Mouse (Mus musculus) kidney, postnatal 36 days (tissue): ENCODE results near the gene Cep95.
A peak's percentile ranks its signal among the peaks of the same experiment; 100 is the strongest.
"Not testable (repeated sequence)": the region's sequence is repeated elsewhere in the genome, so short reads cannot be mapped to it uniquely, and the experiment has no call there.

ENCODE experiments used
- DNase-seq, 2 experiments: peaks; one replicate each; pipeline ENCODE4 v3.0.0; 2021 to 2022; ENCODE audit warnings: mixed read lengths in 2 of 2

Gene Cep95

DNA sequence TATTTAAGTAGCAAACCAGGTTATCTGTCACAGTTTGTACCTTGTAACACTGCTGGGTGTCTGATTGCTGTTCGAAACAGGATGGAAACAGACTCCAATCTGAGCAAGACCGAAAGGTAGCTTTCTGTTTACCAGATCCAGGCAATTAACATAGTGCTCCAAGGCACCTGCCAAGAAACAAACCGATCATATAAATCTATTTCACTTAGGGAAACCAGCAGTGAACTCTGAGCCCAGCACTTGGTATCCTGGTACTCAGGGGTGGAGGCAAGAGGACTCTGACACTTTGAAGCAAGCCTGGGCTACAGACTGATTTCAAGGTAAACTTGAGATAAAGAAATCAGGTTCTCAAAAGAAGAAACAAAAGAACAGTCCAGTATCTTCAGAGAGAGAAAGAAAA lies 11.7 kb upstream of the Cep95 start:
- DNase-seq = peak; percentile 41 to 63

DNA sequence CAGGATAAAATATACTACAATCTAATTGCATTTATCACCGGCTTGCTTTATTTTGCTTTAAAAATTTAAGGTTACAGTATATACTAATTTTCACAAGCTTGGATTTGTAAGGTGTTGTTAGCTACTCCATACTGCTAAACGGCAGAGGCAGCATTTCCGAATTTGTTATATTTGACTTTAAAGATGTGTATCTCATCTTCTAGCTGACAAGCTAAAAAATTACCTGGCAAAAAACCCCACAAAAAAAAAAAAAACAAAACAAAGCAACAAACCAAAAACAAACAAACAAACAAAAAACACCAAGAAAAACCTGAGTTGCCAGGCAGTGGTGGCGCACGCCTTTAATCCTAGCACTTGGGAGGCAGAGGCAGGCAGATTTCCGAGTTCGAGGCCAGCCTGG lies 10.9 kb upstream of the Cep95 start:
- DNase-seq = no peak

DNA sequence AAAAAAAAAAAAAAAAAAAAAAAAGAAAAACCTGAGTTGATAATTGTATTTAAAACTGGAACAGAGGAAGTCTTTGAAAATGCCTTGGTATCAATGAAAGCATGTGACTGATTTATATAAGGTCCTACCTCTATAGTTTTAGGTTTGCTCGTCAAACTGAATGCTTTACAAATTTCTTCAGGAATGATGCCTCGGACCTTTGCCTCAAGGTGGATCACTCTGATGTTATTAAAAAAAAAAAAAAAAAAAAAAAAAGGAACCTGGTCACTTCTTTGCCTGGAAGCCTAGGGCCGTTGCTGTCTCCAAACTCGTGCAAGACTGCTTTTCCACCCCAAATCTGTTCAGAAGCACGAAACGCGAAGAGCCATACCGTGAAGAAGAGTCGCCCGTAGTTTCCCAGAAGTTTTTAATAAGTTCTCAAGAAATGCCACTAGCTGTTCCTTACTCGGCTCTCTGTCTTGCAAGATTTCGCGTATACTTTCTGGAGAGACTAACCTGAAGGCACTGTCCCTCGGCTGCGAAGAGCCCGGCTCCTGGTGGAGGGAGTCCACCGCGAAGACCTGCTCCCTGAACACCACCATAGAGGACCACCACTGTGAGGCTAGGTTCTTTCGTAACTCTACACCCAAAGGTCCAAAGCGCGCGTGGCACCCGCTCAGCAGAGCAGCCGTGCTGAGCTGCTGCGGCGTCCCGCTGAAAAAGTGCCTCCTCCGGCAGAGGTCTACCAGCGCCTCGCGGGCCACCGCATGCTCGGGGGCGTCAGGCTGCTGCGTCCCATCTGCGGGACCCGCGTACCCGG lies 10.3 kb upstream of the Cep95 start:
- DNase-seq = no peak

DNA sequence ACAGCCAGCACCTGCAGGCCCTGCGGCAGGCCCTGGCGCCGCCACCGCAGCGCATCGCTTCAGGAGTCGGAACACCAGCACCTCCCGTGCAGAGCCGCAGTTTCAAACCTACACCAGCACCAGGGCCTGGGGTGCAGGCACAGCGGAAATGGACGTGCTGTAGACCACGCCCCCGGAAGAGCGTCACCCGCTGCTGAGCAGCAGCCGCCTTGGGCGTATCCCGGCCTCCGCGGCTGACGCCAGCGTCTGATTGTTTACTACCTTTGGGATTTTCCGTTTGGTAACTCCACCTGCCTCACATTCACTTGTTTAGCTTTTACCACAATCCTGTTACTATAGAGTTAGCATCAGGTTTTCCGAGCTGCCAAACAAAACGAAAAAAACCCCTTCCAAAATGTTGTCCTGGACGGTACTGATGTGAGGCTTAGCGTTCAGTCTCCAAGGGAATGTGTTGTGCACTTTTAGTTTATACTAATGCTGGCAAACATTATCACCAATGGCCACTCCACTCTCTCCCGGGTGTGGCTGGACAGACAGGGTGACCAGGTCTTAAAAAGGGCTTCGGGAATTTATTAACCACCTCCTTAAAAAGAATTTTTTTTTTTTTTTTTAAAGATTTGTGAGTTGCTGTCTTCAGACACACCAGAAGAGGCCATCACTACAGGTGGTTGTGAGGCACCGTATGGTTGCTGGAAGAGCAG lies 9.5 kb upstream of the Cep95 start, which contains the start of gene Polg2:
Gene Polg2, minus strand, starts transcription at position 150 of the 701 bp plus-strand sequence.
- peak; percentile 94 to 96 for DNase-seq

DNA sequence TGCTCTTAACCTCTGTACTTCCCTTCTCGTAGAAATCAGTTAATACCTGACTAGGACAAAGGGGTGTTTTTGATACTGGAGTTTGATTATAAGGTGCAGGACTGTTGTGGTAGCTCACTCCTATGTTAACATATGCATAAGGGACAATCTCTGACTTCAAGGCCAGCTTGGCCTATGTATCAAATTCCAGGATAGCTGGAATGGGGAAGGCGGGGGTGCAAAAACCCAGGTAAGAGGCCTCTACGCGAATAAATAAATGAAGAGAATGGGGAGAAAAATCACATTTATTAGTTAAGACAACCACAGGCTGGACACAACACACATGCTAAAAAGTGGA lies 9.0 kb upstream of the Cep95 start:
- DNase-seq = no peak

DNA sequence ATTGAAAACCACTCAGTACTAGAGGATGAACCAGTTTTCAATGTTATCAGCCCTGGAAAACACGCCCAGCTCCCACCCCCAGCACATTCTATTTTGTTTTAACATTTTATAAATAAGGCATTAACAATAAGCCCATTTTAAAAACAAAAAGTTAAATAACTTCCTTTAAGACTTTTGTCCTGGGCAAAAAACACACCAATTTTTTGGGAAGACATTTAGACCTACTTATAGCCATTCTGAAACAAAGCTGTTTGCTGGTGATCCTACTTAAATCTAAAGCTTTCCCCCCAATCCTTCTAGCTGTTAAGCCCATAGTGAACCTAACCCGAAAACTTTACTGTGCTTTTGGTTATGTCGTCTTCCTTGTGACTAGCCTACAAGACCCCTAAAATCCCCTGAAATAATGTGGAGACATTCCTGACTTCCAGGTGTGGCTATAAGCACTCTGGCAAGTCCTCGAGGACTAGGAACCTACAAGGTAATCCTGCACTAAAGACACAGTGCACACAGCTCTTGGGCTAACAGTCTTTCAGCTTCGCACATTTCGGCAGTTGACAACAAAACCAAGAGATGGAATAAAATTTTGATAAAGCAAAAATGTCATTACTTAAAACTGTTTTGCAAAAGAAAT lies 8.3 kb upstream of the Cep95 start:
- DNase-seq = no peak

DNA sequence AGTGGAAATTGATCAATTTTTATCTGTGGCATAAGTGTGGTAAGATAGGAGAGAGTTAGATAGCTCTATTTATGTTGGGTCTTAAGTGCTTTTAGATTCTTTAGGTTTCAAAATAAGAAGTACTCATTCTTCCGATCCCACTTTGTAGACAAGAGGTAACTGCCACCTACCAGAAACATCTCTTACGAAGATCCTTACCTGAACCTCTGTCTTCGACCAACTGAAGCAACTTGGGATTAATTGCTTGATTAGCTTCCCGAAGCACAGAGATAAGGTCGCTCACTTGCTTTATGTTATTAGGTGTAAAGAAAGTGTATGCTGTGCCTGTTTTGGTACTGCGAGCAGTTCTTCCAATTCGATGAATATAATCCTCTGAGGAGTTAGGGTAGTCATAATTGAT lies 6.8 kb upstream of the Cep95 start:
- not testable (repeated sequence) for DNase-seq

DNA sequence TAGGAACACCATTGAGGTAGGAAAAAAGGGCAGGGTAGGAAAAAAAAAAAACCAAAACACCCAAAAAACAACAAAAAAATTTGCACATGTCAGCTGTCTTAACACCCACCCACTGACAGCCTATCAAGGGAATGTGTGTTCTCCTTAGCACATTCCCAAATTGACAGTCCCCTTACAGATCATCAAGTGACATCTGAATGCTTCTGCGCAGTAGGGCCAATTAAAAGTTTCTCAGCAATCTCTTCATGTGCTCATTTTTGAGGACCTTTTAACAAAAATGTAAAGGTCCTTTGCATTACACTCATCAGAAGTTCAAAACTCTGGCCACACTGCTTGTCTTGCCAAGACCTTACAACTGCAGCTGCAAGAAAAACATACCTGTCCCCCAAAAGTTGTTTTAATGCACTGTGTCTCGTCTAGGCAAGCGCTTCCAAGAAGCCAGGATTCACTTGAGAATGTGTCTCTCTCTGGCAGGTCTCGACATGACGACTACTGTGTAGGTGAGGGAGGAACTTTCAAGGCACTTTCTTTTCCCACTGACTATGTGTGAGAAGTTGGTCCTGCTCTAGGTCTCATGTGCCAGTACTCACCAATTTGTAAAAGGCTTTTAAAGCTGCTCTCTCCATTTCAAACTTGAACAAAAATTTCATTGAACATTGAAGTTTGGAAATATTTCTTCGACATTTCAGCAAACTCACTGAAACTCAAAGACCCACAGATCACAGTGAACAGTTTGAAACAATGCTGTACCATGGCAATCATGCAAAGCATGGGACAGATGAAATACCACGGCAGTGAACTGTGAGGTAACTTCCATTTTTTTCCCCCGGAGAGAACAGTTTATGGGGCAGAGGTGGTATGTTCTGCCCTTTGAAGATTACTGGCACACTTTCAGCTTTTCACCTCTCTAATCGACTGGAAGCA lies 5.9 kb upstream of the Cep95 start:
- no peak for DNase-seq

DNA sequence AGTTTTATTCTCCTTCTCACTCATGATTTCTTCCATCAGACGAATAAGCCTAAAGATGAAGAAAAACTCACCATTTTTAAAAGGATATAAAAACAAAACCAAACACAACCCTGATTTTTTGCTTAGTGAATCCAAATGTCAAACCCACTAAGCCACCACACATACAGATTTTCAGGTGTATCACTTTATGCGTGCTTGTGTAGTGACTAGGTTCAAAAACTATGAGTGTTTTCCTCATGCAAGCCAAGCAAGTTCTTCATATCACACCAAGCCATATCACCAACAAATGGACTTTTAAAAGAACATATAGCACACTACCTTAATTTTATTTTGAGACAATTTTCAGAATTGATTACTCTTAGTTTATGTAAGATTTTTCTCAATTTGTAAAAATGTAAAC lies 4.6 kb upstream of the Cep95 start:
- DNase-seq = no peak

DNA sequence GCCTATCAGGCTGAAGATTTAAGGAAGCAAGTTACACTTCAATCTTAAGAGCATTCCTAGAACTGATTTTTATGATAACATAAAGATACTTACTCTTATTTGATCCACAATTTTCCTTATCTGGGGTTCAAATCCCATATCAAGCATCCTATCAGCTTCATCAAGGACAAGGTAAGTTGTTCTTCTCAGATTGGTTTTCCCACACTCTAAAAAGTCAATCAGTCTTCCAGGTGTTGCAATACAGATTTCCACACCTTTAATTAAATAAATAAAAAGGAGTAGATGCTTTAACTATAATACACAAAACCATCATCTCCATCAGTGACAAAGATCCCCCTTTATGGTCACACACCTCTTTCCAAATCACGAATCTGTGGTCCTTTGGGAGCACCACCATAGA lies 4.0 kb upstream of the Cep95 start:
- no peak for DNase-seq

DNA sequence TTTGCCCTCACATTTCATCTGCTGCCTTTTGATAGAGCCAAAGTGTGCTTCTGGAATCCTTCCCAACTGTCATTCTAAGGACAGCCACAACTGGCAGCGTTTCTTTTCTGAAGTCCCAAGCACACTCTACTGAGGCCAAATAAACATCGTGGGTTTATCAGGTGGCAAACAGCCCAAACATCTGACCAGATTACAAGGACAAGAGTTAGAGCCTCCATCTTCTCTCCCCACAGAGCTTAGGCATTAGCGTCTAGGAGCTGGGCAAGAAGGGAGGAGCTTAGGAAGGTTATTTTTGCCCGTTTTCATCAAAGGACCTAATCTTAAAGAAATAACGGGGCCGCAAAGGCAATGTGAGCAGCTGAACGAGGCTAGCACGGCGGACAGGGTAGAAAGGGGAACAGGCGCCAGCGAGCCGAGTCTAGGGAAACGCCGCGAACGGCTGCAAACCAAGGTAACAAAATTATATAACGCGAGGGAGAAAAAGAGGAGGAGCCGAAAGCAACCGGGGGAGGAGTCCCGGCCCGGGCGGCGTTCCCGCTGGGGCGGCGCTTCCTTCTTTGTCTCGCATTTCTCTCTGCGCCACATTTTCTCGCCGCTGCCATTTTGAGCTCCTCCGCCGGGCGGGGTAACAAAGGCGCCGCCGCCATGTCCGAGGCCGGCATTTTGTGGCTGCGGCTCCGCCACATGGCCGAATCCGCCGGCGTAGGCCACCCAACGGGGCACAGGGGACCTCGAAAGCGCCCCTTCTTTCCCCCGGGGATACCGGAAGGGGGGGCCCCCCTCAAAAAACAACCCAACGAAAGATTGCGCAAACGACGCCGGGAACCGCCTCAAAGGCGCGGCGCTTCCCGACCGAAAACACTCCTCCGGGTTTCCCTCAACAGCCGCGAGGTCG lies 1.7 kb upstream of the Cep95 start:
- peak; percentile 94 to 95 for DNase-seq

DNA sequence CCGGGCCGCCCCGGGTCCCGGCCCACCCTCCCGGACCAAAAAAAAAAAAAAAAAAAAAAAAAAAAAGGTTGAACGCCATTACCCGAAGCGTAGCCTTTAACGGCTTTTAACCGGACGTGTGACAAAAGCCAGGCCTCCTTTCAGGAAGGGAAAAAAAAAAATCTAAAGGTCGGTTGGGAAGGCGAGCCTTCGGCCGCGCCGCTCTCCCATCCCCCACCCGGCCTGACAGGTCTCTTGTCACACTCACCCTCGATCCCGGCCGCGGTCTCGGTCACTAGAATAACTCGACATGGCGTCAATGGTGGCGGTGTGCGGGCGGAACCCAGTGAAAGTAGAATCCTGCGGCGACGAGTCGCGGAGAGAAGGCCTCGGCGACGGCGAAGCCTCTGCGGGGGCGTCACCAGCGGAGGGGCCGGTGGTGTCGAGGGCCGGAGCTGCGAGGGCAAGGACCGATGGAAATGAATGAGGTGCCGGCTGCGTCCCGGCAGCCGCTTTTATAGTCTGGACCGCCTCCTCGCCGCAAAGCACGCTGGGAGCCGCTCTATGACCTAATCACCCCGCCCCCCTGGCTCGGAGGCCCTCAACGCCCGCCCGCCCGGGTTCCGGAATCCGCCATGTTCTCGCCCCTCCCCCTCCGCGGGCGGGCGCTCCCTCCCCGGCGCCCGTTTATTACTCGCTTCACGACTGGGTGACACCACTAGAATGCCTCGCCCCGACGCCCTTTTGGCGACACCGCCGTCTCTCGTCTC lies 852 bp upstream of the Cep95 start:
- peak; percentile 98 to 100 for DNase-seq

DNA sequence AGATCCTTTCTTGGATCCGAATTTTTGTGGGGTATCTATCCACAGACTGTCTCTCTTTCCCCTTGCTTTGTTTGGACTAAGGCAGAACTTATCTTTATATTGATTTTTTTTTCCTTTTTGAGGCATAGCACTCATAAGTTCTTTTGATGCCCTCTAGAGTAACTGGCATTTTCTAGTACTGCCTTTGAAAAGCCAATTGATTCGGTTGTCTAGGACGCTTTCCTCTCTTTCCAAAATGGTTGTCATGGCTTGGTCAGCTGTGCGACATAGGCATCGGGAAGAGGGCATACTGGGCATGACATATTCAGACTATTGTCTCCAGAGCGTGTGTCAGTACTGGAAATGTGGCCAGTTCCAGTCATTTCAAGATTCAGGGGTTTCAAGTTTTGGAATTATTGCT lies 597 bp downstream of the Cep95 start:
- DNase-seq = no peak

DNA sequence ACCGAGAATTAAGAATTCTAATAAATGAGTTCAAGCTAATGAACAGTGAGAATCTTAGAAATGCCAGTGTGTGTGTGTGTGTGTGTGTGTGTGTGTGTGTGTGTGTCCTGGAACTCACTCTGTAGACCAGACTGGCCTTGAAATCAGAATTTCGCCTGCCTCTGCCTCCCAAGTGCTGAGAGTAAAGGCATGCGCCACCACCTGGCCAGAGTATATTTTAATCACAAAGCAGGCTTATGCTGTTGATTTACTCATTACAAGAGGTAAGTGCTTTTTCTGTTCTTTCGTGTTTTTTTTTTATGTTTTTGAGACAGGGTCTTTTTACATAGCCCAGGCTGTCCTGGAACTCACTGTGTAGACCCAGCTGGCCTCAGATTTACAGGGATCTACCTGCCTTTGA lies 4.8 kb downstream of the Cep95 start:
- no peak for DNase-seq

DNA sequence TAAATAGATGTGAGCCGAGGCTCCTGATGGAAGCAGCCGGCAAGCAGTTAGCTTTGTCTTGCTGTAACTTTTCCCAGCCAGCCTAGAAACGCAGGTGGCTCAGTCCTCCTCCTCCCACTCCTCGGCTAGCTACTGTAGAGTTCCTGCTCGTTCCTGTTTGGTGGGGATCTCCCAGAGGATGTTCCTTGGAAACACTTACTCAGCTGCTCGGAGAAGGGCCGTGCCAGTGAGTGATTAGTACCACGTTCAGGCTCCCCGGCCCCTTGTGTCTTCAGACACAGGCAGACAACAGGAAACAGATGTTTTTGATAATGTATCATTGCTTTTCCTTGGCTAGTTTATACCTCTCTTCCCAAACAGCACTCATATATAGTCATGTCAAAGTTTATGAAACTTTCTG lies 6.6 kb downstream of the Cep95 start:
- DNase-seq = no peak

DNA sequence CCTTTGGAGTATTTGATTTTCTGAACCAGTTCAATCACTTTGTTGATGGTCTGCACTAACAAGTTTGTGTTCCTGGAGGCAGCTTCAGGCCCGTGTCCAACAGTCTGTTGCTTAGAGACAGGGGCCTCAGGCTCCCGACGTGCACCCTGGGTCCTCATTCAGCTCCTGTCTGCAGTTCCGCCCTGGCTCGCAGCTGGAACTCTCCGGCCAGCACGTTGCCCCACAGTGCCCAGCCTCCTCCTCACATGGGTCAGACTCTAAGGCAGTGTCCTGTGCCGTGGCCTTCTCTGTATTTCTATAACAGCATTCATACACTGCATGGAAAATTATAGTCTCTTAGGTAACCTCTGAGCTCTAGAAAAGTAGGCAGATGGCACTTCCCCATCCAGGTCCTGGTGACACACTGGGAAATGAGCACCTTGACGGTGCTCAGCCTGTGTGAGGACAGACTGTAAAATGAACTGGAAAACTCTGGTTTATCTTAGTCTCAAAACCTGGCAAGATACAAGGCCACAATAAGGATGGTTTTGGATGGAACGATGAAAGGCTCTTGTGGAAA lies 13.1 kb downstream of the Cep95 start:
- DNase-seq = no peak

DNA sequence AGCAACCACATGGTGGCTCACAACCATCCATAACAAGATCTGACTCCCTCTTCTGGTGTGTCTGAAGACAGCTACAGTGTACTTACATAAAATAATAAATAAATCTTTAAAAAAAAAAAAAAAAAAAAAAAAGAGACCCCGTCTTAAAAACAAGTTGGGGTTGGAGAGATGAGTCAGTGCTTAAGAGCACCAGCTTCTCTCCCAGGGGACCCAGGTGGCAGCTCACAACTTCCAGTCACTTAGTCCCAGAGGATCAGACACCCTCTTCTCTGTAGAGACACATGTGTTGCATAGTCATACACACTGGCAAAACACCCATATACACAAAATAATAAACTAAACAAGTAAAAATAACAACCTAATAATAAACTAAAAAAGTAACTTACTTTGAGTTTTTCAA lies 18.4 kb downstream of the Cep95 start:
- DNase-seq = not testable (repeated sequence)

DNA sequence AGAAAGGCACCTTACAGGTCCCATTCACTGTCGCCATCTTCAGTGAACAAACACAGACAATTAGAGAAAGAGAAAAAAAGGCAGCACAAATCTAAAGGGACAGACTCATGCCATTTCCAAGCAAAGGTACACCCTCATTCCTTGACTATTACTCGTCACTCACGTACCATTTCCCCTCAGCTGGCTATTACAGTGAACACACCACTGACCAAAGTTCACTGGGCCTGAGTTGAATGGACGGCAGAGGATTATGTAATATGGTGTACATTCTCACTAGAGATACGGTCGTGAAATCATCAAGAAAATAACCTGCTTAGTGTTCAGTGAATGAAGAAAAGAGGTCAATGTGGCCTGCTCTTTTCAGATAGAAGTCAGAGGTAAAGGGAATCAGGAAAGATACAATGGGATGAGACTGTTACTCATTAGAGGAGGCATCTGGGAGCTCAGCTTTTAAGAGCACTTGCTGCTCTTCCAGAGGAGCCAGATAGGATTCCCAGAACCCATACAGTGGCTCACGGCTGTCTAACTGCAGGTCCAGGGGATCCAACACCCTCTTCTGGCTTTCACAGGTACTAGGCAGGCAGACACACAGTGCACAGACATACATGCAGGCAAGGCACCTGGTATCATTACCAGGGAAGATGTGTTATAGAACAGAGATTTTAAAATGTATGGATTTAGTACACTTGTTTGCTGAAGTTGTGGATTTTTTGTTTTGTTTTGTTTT lies 23.5 kb downstream of the Cep95 start:
- peak; percentile 47 to 69 for DNase-seq

DNA sequence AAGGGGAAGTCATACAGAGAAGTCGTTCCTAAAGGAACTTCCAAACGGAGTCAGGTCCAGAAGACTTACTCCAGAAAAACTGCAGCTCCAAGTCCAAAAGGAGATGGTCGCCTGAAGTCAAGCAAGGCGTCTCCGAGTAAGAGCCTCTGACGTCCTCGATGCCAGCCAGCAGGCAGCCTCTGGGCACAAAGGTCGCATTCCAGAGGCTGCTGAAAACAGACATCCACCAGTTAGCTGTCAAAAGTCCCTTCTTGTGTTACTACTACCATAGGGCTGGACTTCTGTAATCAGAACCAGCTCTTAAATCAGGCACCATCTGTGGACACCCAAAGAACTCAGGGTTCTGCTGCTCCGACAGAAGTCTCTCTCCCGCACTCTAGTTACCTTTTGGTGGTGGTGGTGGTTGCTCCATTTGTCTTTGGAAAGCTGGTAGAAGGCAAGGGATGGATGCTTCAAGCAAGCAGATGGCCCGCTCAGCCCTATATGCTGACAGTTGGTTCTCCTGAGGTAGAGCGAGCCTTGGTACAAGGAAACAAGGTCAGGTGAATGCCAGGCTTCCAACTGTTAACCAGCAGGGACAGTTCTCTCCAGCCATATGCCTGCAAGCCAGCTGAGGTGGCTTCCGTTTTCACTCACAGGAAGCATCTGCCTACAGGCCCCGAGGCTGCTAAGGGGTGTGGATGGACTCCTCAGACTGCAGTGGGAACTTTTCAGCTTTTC lies 25.7 kb downstream of the Cep95 start:
- peak; percentile 73 to 82 for DNase-seq
